Mouse (Mus musculus) heart, embryonic 10.5 days (tissue): ENCODE measurements around the gene Acsf2. TPM values are rescaled to one million over a fixed set of nuclear protein-coding genes. Genes with fewer than 3 reads are reported as not detected.

Experiments used
- DNase-seq: peaks from one replicate; pipeline ENCODE4 v3.0.0-alpha.2; 2017; ENCODE audit warnings: low spot score
- H3K27ac ChIP-seq: fragments of 300-500 bp; sonication (generic); 2 replicates; pipeline ENCODE4 v1.5.1; 2016; ENCODE audit warnings: mild to moderate bottlenecking
- H3K27me3 ChIP-seq: fragments of 300-500 bp; sonication (generic); 2 replicates; pipeline ENCODE4 v1.6.1; 2016; ENCODE audit warnings: mild to moderate bottlenecking; ENCODE audit not compliant: poor library complexity, insufficient read depth, severe bottlenecking
- H3K36me3 ChIP-seq: fragments of 300-500 bp; sonication (generic); 2 replicates; pipeline ENCODE4 v1.6.1; 2016; ENCODE audit warnings: mild to moderate bottlenecking, moderate library complexity
- H3K4me1 ChIP-seq: fragments of 300-500 bp; sonication (generic); 2 replicates; pipeline ENCODE4 v1.6.1; 2016; ENCODE audit warnings: mild to moderate bottlenecking
- H3K4me3 ChIP-seq: fragments of 300-500 bp; sonication (generic); 2 replicates; pipeline ENCODE4 v1.5.1; 2016; ENCODE audit warnings: mild to moderate bottlenecking, moderate library complexity
- H3K9me3 ChIP-seq: fragments of 300-500 bp; sonication (generic); 2 replicates; pipeline ENCODE4 v1.6.1; 2016; ENCODE audit warnings: mild to moderate bottlenecking, moderate library complexity
- WGBS: fragments of 180-500 bp; shearing (Covaris S2); methylation state at CpG from one replicate; pipeline ENCODE4 v1.1.7; 2016; 5-methylcytosine and 5-hydroxymethylcytosine counted together
- polyA plus RNA-seq: library from polyadenylated mRNA; unstranded; fragments of >200 nt; fragmentation: Nextera tagmentation; extraction: Ambion mirVana; gene quantifications from 2 replicates; pipeline ENCODE4 v1.2.1, GENCODE M21; 2016

Gene Acsf2
- polyA plus RNA-seq, 1 experiment from 2014 or later: 4.1 TPM

DNA sequence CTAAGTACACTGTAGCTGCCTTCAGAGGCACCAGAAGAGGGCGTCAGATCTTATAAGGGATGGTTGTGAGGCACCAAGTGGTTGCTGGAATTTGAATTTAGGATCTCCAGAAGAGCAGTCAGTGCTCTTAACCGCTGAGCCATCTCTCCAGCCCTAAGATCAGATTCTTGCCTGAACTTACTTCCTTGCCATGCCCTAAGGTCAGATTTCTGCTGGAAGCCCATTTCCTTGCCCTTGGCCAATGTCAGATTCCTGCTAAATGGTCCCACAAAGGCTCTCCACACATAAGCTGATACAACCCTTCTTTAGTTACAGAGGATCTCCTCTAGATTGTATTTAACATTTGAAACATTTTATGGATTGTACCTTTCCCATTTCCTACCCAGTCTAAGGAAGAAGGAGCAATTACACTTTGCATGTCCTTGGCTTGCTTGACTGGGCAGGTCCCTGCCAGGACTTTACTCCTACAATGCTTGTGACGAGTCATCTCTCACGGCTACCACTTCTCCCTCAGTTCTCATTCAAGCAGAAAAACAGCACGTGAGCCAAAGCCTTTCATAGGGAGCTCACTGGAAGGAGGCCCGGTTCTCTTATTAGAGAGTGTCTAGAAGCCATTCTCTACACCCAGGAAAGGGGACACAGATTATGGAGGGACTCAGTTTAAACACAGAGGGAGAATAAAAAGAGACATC, 19.2 kb upstream of the Acsf2 start:
- no peak for DNase-seq
- Histone ChIP-seq H3K27ac (no peak overlapping the region), H3K4me1 (no peaks in the 10 kb centered on the region), H3K4me3 (no peak overlapping the region), H3K9me3 (no peaks in the 10 kb centered on the region), H3K36me3 (no peaks in the 10 kb centered on the region), H3K27me3 (no peaks in the 10 kb centered on the region)
- WGBS: 64% methylated on average over 6 of the region's 6 CpGs

DNA sequence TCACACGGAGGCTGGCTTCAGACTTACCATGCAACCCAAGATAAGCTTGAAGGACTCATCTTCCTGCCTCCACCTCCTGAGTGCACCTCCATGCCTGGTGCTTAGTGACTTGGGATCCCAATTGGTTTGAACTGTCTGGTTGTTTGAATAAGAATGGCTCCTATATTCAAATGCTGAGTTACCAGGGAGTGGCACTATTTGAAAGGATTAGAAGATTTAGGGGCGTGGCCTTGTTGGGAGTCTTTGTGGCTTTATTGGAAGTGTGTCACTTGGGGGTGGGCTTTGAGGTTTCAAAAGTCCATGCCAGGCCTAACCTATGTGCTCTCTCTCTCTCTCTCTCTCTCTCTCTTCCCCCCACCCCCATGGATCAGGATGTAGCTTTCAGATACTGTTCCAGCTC, 16.0 kb upstream of the Acsf2 start:
- Histone ChIP-seq H3K9me3 (no peaks in the 10 kb centered on the region), H3K4me1 (no peaks in the 10 kb centered on the region), H3K36me3 (no peaks in the 10 kb centered on the region), H3K4me3 (no peak overlapping the region), H3K27ac (no peak overlapping the region), H3K27me3 (peaks cover 7% of the 10 kb centered on the region; the same call in 1 of the 2 replicates)
- no peak for DNase-seq
- 81% methylated on average over 2 of the region's 2 CpGs for WGBS

DNA sequence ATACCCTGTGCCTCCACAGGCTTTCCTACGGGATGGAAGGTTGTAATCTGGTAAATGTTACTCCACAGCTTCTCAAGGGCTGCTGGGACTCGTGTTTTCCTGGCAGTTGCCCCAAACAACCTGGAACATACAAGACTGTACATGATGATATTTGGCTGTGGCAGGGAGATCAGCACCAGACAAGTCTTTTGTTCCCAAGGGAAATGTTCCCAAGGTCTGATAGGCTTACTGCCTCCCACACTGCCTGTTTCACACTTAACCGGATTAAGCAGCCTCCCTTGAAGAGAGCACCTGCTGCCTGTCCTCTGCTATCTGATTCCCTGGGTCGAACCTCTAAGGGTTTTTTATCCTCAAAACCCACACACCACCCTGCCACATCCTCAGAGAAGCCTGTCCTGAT, 13.8 kb upstream of the Acsf2 start:
- Histone ChIP-seq H3K27ac (no peak overlapping the region), H3K36me3 (no peaks in the 10 kb centered on the region), H3K4me3 (no peak overlapping the region), H3K4me1 (no peaks in the 10 kb centered on the region), H3K27me3 (peaks cover 7% of the 10 kb centered on the region; the same call in 1 of the 2 replicates), H3K9me3 (no peaks in the 10 kb centered on the region)
- 13% methylated on average over 4 of the region's 4 CpGs for WGBS
- DNase-seq: no peak

DNA sequence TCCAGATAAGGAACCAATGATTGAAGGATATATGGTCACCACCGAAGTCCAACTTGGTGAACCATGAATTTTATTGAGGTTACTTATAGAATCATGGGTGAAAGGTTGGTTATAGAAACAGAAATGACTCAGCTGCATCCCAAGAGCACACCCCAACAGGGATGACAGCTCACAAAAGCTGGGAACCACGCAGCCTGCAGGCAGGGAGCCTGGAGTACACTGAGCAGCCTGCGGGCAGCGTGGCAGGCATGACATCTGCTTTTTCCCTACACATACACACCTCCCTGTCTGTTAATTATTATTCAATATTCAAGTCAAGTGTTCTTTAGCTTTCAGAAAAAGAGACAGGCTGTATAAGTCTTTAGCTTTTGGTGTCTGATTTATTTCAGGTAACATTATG, 12.9 kb upstream of the Acsf2 start:
- H3K36me3 ChIP-seq: no peaks in the 10 kb centered on the region

DNA sequence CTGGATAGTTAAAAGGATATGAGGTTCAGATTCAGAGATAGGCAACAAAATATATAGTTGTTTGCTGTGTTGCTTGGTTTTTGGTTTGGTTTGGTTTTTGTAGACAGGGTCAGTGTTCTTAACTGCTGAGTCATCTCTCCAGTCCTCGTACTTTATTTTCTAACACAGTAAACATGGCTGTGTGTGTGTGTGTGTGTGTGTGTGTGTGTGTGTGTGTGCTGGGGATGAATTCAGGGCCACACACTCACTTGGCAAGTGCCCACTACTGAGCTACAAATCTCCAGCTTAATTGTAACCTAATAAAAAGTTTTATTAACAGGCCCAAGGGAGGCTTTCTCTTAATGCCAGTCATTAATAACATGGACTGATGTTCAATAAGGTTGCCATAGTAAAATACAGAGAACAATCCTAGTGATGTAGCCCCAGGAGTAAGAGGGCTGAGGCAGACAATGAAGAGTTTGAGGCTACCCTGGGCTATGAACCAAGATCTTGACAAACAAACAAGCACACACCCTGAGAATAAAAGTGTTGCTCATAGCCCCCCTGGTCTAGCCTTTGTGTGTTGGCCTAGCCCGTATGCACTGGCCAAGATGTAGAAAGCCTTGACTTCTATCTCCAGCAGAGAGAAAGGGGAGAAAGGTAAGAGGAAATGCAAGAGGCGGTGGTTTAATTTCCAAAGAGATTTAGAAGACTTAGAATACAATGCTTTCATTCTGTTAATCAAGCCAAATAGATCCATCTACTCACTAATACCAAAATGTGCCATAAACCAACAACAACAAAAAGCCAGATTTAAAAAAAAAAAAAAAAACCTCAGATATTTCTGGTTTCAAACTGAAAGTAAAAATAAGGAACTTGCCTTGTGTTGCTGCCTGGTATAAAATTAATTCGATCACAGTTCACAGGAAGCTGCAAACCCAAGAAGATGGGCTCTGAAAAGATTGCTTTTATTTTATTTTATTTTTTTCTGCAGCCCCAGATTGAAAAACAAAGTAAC, 9.4 kb upstream of the Acsf2 start:
- WGBS: 72% methylated on average over 4 of the region's 4 CpGs
- Histone ChIP-seq H3K27me3 (peaks cover 7% of the 10 kb centered on the region; the same call in 1 of the 2 replicates), H3K27ac (no peak overlapping the region), H3K9me3 (no peaks in the 10 kb centered on the region), H3K4me3 (no peak overlapping the region), H3K36me3 (no peaks in the 10 kb centered on the region), H3K4me1 (no peaks in the 10 kb centered on the region)
- DNase-seq: no peak

More for the DNA sequence above, 12.9 kb upstream of the Acsf2 start:
- Histone ChIP-seq H3K27ac (no peak overlapping the region), H3K9me3 (no peaks in the 10 kb centered on the region), H3K27me3 (peaks cover 7% of the 10 kb centered on the region; the same call in 1 of the 2 replicates), H3K4me3 (no peak overlapping the region), H3K4me1 (no peaks in the 10 kb centered on the region)
- 79% methylated on average over 4 of the region's 4 CpGs for WGBS
- DNase-seq: no peak

DNA sequence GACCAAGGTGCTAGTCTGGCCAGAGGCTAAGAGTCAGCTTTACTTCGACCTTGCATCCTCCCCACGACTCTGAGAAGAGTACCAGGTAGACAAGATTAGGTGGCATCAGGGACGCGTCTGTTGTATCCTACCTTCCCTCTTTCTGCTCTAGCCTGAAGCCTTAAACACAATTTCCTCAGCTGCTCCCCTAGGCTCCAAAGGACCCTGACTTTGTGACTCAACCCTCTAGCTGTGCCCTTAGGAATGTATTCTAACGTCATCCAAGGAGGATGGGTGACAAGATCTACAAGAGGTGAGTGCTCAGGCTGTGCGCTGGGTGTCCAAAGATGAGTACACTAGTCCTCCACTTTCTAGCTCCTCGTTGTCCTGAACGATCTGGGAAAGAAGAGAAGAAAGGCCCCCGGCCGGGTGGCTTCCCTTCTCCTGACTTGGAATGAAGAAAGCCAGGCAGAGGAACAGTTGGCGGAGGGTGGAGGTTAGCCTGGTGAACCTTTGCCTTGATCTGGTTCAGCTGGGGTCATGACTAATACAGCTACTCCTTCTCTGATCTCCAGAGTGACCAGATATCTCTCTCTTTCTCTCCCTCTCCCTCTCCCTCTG, 785 bp upstream of the Acsf2 start:
- Histone ChIP-seq H3K27ac (peak overlapping the region; percentile 87), H3K4me3 (peak overlapping the region; percentile 65), H3K36me3 (no peaks in the 10 kb centered on the region), H3K27me3 (0 out of 2 replicates have a peak, but pooled peaks cover 7% of the 10 kb centered on the region), H3K4me1 (peaks cover 11% of the 10 kb centered on the region), H3K9me3 (no peaks in the 10 kb centered on the region)
- no peak for DNase-seq
- 54% methylated on average over 11 of the region's 11 CpGs for WGBS

DNA sequence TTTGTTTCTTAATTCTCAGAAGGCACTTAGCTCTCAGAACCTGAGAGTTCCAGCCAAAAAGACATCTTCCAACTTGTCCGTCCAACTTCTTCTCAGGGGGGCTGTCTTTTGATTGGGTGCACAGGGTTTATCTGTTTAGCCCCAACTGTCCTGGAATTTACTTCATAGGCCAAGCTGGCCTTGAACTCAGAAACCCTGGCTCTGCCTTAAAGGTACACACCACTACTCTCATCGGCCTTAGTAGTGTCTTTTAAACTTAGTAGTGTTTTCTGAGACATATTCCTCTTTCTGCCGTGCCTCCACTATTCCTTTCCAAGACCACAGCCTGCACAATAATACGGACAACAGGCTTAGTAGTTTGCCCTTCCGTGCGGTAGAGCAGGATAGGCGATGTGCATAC, 1.2 kb downstream of the Acsf2 start:
- H3K27me3 ChIP-seq: 0 out of 2 replicates have a peak, but pooled peaks cover 7% of the 10 kb centered on the region
- WGBS: 92% methylated on average over 7 of the region's 7 CpGs

DNA sequence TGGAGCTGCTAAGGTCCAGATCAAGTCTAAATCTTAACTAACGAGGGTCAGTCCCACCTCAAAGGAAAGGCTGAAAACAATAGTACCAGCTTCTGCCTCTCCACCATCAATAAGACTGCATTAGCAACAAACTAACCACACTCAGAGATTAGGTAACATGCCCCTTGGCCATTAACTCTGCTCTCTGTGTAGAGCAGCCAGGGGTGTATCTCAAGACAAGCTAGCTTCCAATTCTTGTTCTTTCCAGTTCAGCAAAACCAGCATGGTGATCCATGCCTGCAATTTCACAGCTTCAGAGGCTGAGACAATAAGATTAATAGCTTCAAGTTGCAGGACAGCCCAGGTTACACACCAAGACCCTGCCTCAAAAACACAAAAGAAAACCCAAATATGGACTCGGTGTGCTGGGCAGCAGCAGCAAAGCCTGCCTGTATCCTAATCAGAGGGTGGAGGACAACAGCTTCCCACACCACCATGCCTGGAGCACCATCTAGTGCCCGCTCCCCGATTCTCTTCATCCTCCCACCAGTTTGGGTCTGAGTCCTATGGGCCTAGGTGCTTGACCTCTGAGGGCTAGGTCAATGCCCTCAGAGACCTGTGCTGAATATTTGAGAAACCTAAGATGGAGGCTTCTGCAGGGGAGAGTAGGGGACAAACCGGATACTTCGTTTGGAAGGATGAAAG, 3.1 kb downstream of the Acsf2 start:
- Histone ChIP-seq H3K9me3 (no peaks in the 10 kb centered on the region), H3K4me1 (peaks cover 11% of the 10 kb centered on the region), H3K27ac (no peak overlapping the region), H3K27me3 (0 out of 2 replicates have a peak, but pooled peaks cover 7% of the 10 kb centered on the region), H3K36me3 (no peaks in the 10 kb centered on the region), H3K4me3 (no peak overlapping the region)
- DNase-seq: no peak
- WGBS: 82% methylated on average over 6 of the region's 6 CpGs

More for the DNA sequence above, 1.2 kb downstream of the Acsf2 start:
- H3K27ac ChIP-seq: no peak overlapping the region
- peaks cover 11% of the 10 kb centered on the region for H3K4me1 ChIP-seq
- no peaks in the 10 kb centered on the region for H3K9me3 ChIP-seq
- no peak overlapping the region for H3K4me3 ChIP-seq
- no peak for DNase-seq
- H3K36me3 ChIP-seq: no peaks in the 10 kb centered on the region

DNA sequence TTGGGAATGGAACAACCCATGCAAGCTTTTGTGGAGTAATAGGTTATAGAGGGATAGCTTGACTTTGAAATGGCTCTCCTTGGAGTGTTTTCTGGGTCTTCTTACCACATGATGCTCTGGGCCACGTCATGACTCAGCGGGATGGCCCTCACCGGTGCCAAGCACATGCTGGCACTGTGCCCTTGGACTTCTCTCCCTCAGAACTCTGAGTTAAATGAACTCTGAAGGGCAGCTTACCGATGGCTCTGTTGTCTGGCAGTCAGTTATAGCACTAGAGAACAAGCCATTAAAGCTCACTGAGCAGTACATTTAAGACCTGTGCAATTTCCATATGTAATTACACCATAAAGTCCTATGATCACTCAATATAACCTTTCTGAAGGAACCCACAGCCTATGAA, 4.4 kb downstream of the Acsf2 start:
- WGBS: 85% methylated on average over 4 of the region's 4 CpGs
- H3K4me1 ChIP-seq: peaks cover 9% of the 10 kb centered on the region
- H3K27me3 ChIP-seq: no peaks in the 10 kb centered on the region
- H3K4me3 ChIP-seq: no peak overlapping the region
- no peaks in the 10 kb centered on the region for H3K9me3 ChIP-seq
- no peaks in the 10 kb centered on the region for H3K36me3 ChIP-seq
- DNase-seq: no peak
- no peak overlapping the region for H3K27ac ChIP-seq

DNA sequence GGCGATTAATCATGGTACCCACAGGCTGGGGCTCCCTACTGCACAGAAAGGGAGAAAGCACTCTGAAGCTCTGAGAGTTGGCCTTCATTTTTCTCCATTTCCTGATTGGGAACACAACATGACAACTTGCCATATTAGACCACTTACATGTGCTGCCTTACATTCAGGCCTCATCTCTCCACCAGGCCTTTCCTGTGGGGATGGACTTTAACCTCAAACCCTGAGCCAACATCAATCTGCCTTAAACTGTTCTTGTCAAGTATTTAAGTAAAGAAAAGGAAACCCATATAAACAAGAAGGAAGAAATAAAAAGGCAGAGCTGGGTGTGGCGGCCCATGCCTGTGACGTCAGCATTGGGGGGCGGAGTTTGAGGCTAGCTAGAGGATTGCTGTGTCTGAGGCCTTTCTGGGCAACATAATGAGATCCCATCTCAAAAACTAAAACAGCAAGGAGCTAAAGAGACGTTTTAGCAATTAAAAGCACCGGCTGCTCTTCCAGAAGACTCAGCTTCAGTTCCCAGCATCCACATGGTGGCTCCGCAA, 5.3 kb downstream of the Acsf2 start:
- no peak overlapping the region for H3K4me3 ChIP-seq
- H3K27me3 ChIP-seq: no peaks in the 10 kb centered on the region
- H3K36me3 ChIP-seq: no peaks in the 10 kb centered on the region
- WGBS: 71% methylated on average over 7 of the region's 7 CpGs
- no peak for DNase-seq
- H3K9me3 ChIP-seq: no peaks in the 10 kb centered on the region
- peaks cover 12% of the 10 kb centered on the region for H3K4me1 ChIP-seq
- no peak overlapping the region for H3K27ac ChIP-seq

DNA sequence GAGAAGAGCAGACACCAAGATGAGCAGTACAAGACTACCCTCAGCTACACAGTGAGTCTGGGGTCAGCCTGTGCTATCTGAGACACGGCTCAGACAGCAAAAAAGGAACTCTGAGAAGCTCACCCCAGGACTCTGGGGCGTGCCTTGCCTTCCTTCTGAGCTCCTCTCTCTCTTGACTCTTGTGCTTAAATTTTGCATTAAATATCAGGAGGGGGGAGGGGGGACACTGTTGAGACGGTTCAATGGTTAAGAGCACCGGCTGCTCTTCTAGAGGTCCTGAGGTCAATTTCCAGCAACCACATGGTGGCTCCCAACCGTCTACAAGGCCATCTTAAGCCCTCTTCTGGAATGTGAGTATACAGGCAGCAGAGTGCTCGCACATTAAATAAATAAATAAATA, 14.2 kb downstream of the Acsf2 start:
- Histone ChIP-seq H3K9me3 (no peaks in the 10 kb centered on the region), H3K27ac (no peak overlapping the region), H3K27me3 (no peaks in the 10 kb centered on the region), H3K4me1 (peaks cover 16% of the 10 kb centered on the region), H3K4me3 (no peak overlapping the region), H3K36me3 (no peaks in the 10 kb centered on the region)
- 74% methylated on average over 6 of the region's 6 CpGs for WGBS
- DNase-seq: no peak

DNA sequence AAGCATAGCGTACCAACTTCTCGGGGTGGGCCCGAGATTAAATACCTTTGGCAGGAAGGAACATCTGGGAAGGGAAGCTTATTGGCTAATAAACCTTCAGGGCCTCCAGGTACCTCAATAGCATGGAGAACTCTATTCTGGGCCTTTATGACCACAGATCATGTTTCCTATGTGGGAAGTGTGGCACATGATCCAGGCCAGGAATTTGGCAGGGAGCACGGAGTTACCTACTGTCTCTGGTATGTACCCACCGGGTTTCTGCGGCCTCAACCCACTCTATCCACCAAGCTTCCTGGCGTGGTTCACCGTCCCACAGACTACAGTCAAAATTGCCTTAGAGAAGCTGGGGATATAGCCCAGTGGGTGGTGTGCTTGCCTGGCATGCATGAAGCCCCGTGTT, 16.6 kb downstream of the Acsf2 start:
- H3K9me3 ChIP-seq: no peaks in the 10 kb centered on the region
- no peaks in the 10 kb centered on the region for H3K36me3 ChIP-seq
- H3K27me3 ChIP-seq: no peaks in the 10 kb centered on the region
- no peaks in the 10 kb centered on the region for H3K4me1 ChIP-seq
- 92% methylated on average over 9 of the region's 9 CpGs for WGBS
- no peak for DNase-seq
- no peak overlapping the region for H3K4me3 ChIP-seq
- H3K27ac ChIP-seq: no peak overlapping the region
